Mouse (Mus musculus) limb, embryonic 12.5 days (tissue): ENCODE results near the gene Syce2. TPM values are rescaled to one million over a fixed set of nuclear protein-coding genes. Genes with fewer than 3 reads are reported as not detected.

ENCODE experiments used
- ATAC-seq: fragments of 200-750 bp; cut with Nextera tagmentation; 2 replicates; pipeline ENCODE4 v1.8.0; 2017; ENCODE audit warnings: low read depth, moderate TSS enrichment; ENCODE audit not compliant: insufficient number of reproducible peaks, insufficient read depth, low FRiP score, low TSS enrichment
- H3K27ac ChIP-seq: fragments of 300-500 bp; sonication (generic); 2 replicates; pipeline ENCODE4 v1.5.1; 2016; ENCODE audit warnings: mild to moderate bottlenecking, moderate library complexity
- H3K27me3 ChIP-seq: fragments of 300-500 bp; sonication (generic); 2 replicates; pipeline ENCODE4 v1.6.1; 2016; ENCODE audit warnings: mild to moderate bottlenecking, moderate library complexity
- H3K36me3 ChIP-seq: fragments of 300-500 bp; sonication (generic); 2 replicates; pipeline ENCODE4 v1.6.1; 2016; ENCODE audit warnings: mild to moderate bottlenecking, moderate library complexity
- H3K4me1 ChIP-seq: fragments of 300-500 bp; sonication (generic); replicated peaks from 2 replicates; pipeline ENCODE4 v1.6.1; 2016
- H3K4me2 ChIP-seq: fragments of 300-500 bp; sonication (generic); 2 replicates; pipeline ENCODE4 v1.6.1; 2016; ENCODE audit warnings: mild to moderate bottlenecking, moderate library complexity
- H3K4me3 ChIP-seq: fragments of 300-500 bp; sonication (generic); replicated peaks from 2 replicates; pipeline ENCODE4 v1.5.1; 2016; ENCODE audit warnings: mild to moderate bottlenecking
- H3K9ac ChIP-seq: fragments of 300-500 bp; sonication (generic); replicated peaks from 2 replicates; pipeline ENCODE4 v1.6.1; 2016; ENCODE audit warnings: mild to moderate bottlenecking, moderate library complexity
- H3K9me3 ChIP-seq: fragments of 300-500 bp; sonication (generic); 2 replicates; pipeline ENCODE4 v1.6.1; 2016; ENCODE audit warnings: mild to moderate bottlenecking, moderate library complexity
- WGBS: fragments of 180-500 bp; shearing (Covaris S2); methylation state at CpG from one replicate; pipeline ENCODE4 v1.1.7; 2016; 5-methylcytosine and 5-hydroxymethylcytosine counted together
- polyA plus RNA-seq: library from polyadenylated mRNA; unstranded; fragments of >200 nt; fragmentation: Nextera tagmentation; extraction: Ambion mirVana; gene quantifications from 2 replicates; pipeline ENCODE4 v1.2.1, GENCODE M21; 2016

Syce2 gene
- polyA plus RNA-seq, 1 experiment from 2014 or later = 88.8 TPM

GRCm38 (mm10) chr8:84845355-84846093, 26.4 kb upstream of the Syce2 start:
- H3K4me1 ChIP-seq = peaks cover 23% of the 10 kb centered on the region
- H3K4me3 ChIP-seq = peak overlapping the region; percentile 97
- peak overlapping the region; percentile 80 for H3K4me2 ChIP-seq
- no peaks in the 10 kb centered on the region for H3K9me3 ChIP-seq
- WGBS = 22% methylated on average over 12 of the region's 12 CpGs
- ATAC-seq = no peak
- peak overlapping the region; percentile 85 for H3K27ac ChIP-seq
- peaks cover 46% of the 10 kb centered on the region for H3K36me3 ChIP-seq
- peak overlapping the region; percentile 97 for H3K9ac ChIP-seq
- no peaks in the 10 kb centered on the region for H3K27me3 ChIP-seq

GRCm38 (mm10) chr8:84846094-84846721, 25.7 kb upstream of the Syce2 start:
- Histone ChIP-seq H3K27me3 (no peaks in the 10 kb centered on the region), H3K9me3 (no peaks in the 10 kb centered on the region), H3K4me3 (peak overlapping the region; percentile 97), H3K27ac (peak overlapping the region; percentile 85), H3K4me1 (peaks cover 23% of the 10 kb centered on the region), H3K36me3 (peaks cover 45% of the 10 kb centered on the region), H3K4me2 (peak overlapping the region; percentile 80), H3K9ac (peak overlapping the region; percentile 97)
- peak; percentile 29; the same call in 1 of the 2 replicates for ATAC-seq
- under 1% methylated on average over 30 of the region's 30 CpGs for WGBS

- peaks cover 37% of the 10 kb centered on the region for H3K36me3 ChIP-seq
- peaks cover 23% of the 10 kb centered on the region for H3K4me1 ChIP-seq
- peak within 1 kb of the TSS; percentile 97 for H3K9ac ChIP-seq
- peak within 1 kb of the TSS; percentile 80 for H3K4me2 ChIP-seq
- WGBS = under 1% methylated on average over 55 of the region's 55 CpGs
- H3K27ac ChIP-seq = peak within 1 kb of the TSS; percentile 87
- H3K4me3 ChIP-seq = peak within 1 kb of the TSS; percentile 97
- ATAC-seq = peak; percentile 100
- no peaks in the 10 kb centered on the region for H3K9me3 ChIP-seq
- no peaks in the 10 kb centered on the region for H3K27me3 ChIP-seq
Measured at GRCm38 (mm10) chr8:84846722-84847572, 25.0 kb upstream of the Syce2 start, which contains the start of gene Calr. TSS of gene Calr (minus strand) at chr8:84846934.

GRCm38 (mm10) chr8:84847684-84848435, 24.1 kb upstream of the Syce2 start:
- Histone ChIP-seq H3K27ac (peak overlapping the region; percentile 87), H3K4me2 (peak overlapping the region; percentile 80), H3K9ac (no peak overlapping the region), H3K27me3 (no peaks in the 10 kb centered on the region), H3K4me3 (peak overlapping the region; percentile 97), H3K9me3 (no peaks in the 10 kb centered on the region), H3K36me3 (peaks cover 28% of the 10 kb centered on the region), H3K4me1 (peaks cover 23% of the 10 kb centered on the region)
- no peak for ATAC-seq
- WGBS = 46% methylated on average over 6 of the region's 6 CpGs

- Histone ChIP-seq H3K4me3 (peak overlapping the region; percentile 88), H3K9me3 (no peaks in the 10 kb centered on the region), H3K9ac (no peak overlapping the region), H3K4me1 (peaks cover 10% of the 10 kb centered on the region), H3K4me2 (peak overlapping the region; percentile 91; the same call in 1 of the 2 replicates), H3K27me3 (no peaks in the 10 kb centered on the region), H3K36me3 (peaks cover 25% of the 10 kb centered on the region), H3K27ac (no peak overlapping the region)
- 92% methylated on average over 3 of the region's 3 CpGs for WGBS
- peak; percentile 23; the same call in 1 of the 2 replicates for ATAC-seq
Measured at GRCm38 (mm10) chr8:84856434-84856833, 15.5 kb upstream of the Syce2 start.

GRCm38 (mm10) chr8:84856864-84857441, 15.0 kb upstream of the Syce2 start, which contains the start of gene Farsa:
TSS of gene Farsa (plus strand) at chr8:84856989.
- WGBS = under 1% methylated on average over 39 of the region's 39 CpGs
- H3K4me3 ChIP-seq = peak within 1 kb of the TSS; percentile 88
- H3K27ac ChIP-seq = peak within 1 kb of the TSS; percentile 79
- H3K4me1 ChIP-seq = peaks cover 10% of the 10 kb centered on the region
- H3K36me3 ChIP-seq = peaks cover 30% of the 10 kb centered on the region
- ATAC-seq = peak; percentile 84
- peak within 1 kb of the TSS; percentile 82 for H3K9ac ChIP-seq
- H3K4me2 ChIP-seq = peak within 1 kb of the TSS; percentile 91
- H3K27me3 ChIP-seq = no peaks in the 10 kb centered on the region
- H3K9me3 ChIP-seq = no peaks in the 10 kb centered on the region

GRCm38 (mm10) chr8:84872309-84872965, 526 bp downstream of the Syce2 start:
- peak overlapping the region; percentile 83 for H3K4me2 ChIP-seq
- H3K27me3 ChIP-seq = peaks cover 13% of the 10 kb centered on the region
- H3K36me3 ChIP-seq = peaks cover 24% of the 10 kb centered on the region
- H3K4me3 ChIP-seq = peak overlapping the region; percentile 49
- 3% methylated on average over 54 of the region's 54 CpGs for WGBS
- no peak overlapping the region for H3K27ac ChIP-seq
- H3K4me1 ChIP-seq = peaks cover 13% of the 10 kb centered on the region
- peak overlapping the region; percentile 63 for H3K9ac ChIP-seq
- H3K9me3 ChIP-seq = no peaks in the 10 kb centered on the region
- peak; percentile 39 for ATAC-seq

- H3K27ac ChIP-seq = no peak overlapping the region
- peak overlapping the region; percentile 83 for H3K4me2 ChIP-seq
- WGBS = 65% methylated on average over 4 of the region's 4 CpGs
- peaks cover 18% of the 10 kb centered on the region for H3K36me3 ChIP-seq
- H3K9ac ChIP-seq = peak overlapping the region; percentile 63; the same call in 1 of the 2 replicates
- H3K4me3 ChIP-seq = peak overlapping the region; percentile 49
- no peak for ATAC-seq
- H3K9me3 ChIP-seq = no peaks in the 10 kb centered on the region
- H3K27me3 ChIP-seq = peaks cover 13% of the 10 kb centered on the region
- H3K4me1 ChIP-seq = peaks cover 13% of the 10 kb centered on the region
Measured at GRCm38 (mm10) chr8:84873016-84873415, 1.1 kb downstream of the Syce2 start.

- Histone ChIP-seq H3K36me3 (peaks cover 5% of the 10 kb centered on the region), H3K4me1 (peaks cover 13% of the 10 kb centered on the region), H3K27ac (no peak overlapping the region), H3K4me2 (no peak overlapping the region), H3K9ac (no peak overlapping the region), H3K9me3 (no peaks in the 10 kb centered on the region), H3K4me3 (no peak overlapping the region), H3K27me3 (peaks cover 13% of the 10 kb centered on the region)
- 92% methylated on average over 3 of the region's 3 CpGs for WGBS
- no peak for ATAC-seq
Measured at GRCm38 (mm10) chr8:84874339-84874738, 2.4 kb downstream of the Syce2 start.
